Mouse (Mus musculus): Measurements from ENCODE around the gene Gm20498. TPM values are rescaled to one million over a fixed set of nuclear protein-coding genes. Genes with fewer than 3 reads are reported as not detected.
A peak's percentile ranks its signal among the peaks of the same experiment; 100 is the strongest.

The Gm20498 gene
- total RNA-seq (2012; rRNA removed) (40.0 and 46.2 TPM in 2 replicates), polyA plus RNA-seq (2012; ENCODE audit: insufficient read depth in 1 of 2, insufficient read length in 2 of 2, low read depth in 1 of 2, low replicate concordance in 2 of 2, missing spikeins in 1 of 2) (10 to 100 TPM in 1 of 2 experiments, not detected in 1; 41.5 TPM)

- Histone ChIP-seq H3K36me3 (ENCODE audit: control insufficient read depth in 1 of 2, insufficient read depth in 2 of 2, low read length in 2 of 2) (peaks cover 0 to 9% of the 10 kb centered on the region in 2 experiments; a peak in 2 of 4 replicates), H3K9me3 (replicated peaks; ENCODE audit: insufficient read depth, low read length) (no peaks in the 10 kb centered on the region), H3K4me1 (ENCODE audit: control insufficient read depth in 1 of 2, insufficient read depth in 2 of 2, low read length in 2 of 2) (peaks cover 3 to 10% of the 10 kb centered on the region in 2 experiments; a peak in 3 of 4 replicates), H3K27me3 (ENCODE audit: control insufficient read depth in 1 of 2, insufficient read depth in 2 of 2, low read length in 2 of 2) (no peaks in the 10 kb centered on the region), H3K9ac (ENCODE audit: control insufficient read depth, low read depth, low read length, poor library complexity, severe bottlenecking) (peak within 1 kb of the TSS; percentile 82), H3K27ac (ENCODE audit: control insufficient read depth, low read depth, low read length) (peak within 1 kb of the TSS; percentile 34), H3K79me2 (ENCODE audit: control insufficient read depth, insufficient read depth, low read length, poor library complexity) (peaks cover 23% of the 10 kb centered on the region), H3K4me3 (ENCODE audit: control insufficient read depth in 1 of 2, insufficient read depth in 1 of 2, low read depth in 2 of 2, low read length in 2 of 2) (peak within 1 kb of the TSS; percentile 82 to 83)
- TF ChIP-seq HCFC1 (IDR thresholded peaks at IDR 0.05; ENCODE audit: low read depth, low read length) (peak; percentile 96), ETS1 (IDR thresholded peaks at IDR 0.05; ENCODE audit: low read depth, low read length) (0 out of 2 replicates have a peak, but pooled peaks have one; percentile 12), E2F4 (IDR thresholded peaks at IDR 0.05; ENCODE audit: borderline replicate concordance, low read depth, low read length) (no peak), MXI1 (IDR thresholded peaks at IDR 0.05; ENCODE audit: low read depth, low read length) (peak; percentile 66), ELF1 (IDR thresholded peaks at IDR 0.05; ENCODE audit: low read depth, low read length) (peak; percentile 84), UBTF (IDR thresholded peaks at IDR 0.05; ENCODE audit: borderline replicate concordance, insufficient read depth, low read depth, low read length) (no peak), TCF12 (IDR thresholded peaks at IDR 0.05; ENCODE audit: low read depth, low read length) (peak; percentile 56; the same call in 1 of the 2 replicates), MAZ (IDR thresholded peaks at IDR 0.05; ENCODE audit: low read depth, low read length) (0 out of 2 replicates have a peak, but pooled peaks have one; percentile 10), RAD21 (IDR thresholded peaks at IDR 0.05; ENCODE audit: low read depth, low read length) (no peak), MAX (IDR thresholded peaks at IDR 0.05; ENCODE audit: low read length) (peak; percentile 53; the same call in 1 of the 2 replicates), POLR2A (IDR thresholded peaks at IDR 0.05; ENCODE audit: control insufficient read depth in 1 of 2, insufficient read depth in 1 of 2, low read depth in 1 of 2, low read length in 2 of 2, poor library complexity in 1 of 2) (peak; percentile 62 to 93; a peak in 3 of 4 replicates), CHD1 (IDR thresholded peaks at IDR 0.05; ENCODE audit: low read depth, low read length) (no peak), NELFE (IDR thresholded peaks at IDR 0.05; ENCODE audit: low read depth, low read length) (peak; percentile 85), TBP (IDR thresholded peaks at IDR 0.05; ENCODE audit: low read depth, low read length) (peak; percentile 80), RCOR1 (IDR thresholded peaks at IDR 0.05; ENCODE audit: low read depth, low read length) (peak; percentile 37; the same call in 1 of the 2 replicates), MEF2A (IDR thresholded peaks at IDR 0.05; ENCODE audit: extremely low read depth, insufficient replicate concordance, low read depth, low read length, poor library complexity, severe bottlenecking) (no peak), SIN3A (IDR thresholded peaks at IDR 0.05; ENCODE audit: low read length) (peak; percentile 80), GATA1 (IDR thresholded peaks at IDR 0.05; ENCODE audit: low read depth, low read length) (no peak), MYB (IDR thresholded peaks at IDR 0.05; ENCODE audit: low read depth, low read length) (no peak), SMC3 (IDR thresholded peaks at IDR 0.05; ENCODE audit: low read depth, low read length) (no peak), POLR2AphosphoS5 (IDR thresholded peaks at IDR 0.05; ENCODE audit: borderline replicate concordance, low read depth, low read length) (no peak), CTCF (IDR thresholded peaks at IDR 0.05 in 2 of 3, conservative IDR thresholded peaks at IDR 0.05 in 1 of 3; ENCODE audit: control insufficient read depth in 1 of 3, insufficient read depth in 1 of 3, low read depth in 2 of 3, low read length in 3 of 3, poor library complexity in 1 of 3, severe bottlenecking in 1 of 3) (no peak), KAT2A (conservative IDR thresholded peaks at IDR 0.05; ENCODE audit: low read depth, low read length) (peak; percentile 70; the same call in 1 of the 2 replicates), POLR2AphosphoS2 (IDR thresholded peaks at IDR 0.05; ENCODE audit: low read length) (peak; percentile 66), ZMIZ1 (IDR thresholded peaks at IDR 0.05; ENCODE audit: low read depth, low read length) (0 out of 2 replicates have a peak, but pooled peaks have one; percentile 59), ZNF384 (IDR thresholded peaks at IDR 0.05; ENCODE audit: low read depth, low read length) (no peak)
- peak; percentile 92 for DNase-seq (ENCODE audit: low read depth, low spot score)
Observed at GRCm38 (mm10) chr12:81532316-81533028, at the start of gene Gm20498, which contains the start of gene Synj2bp. Gm20498 (minus strand) TSS chr12:81532905. Synj2bp (minus strand) TSS chr12:81532911.
